Mouse (Mus musculus): ENCODE results near the gene Paox. TPM values are rescaled to one million over a fixed set of nuclear protein-coding genes. Genes with fewer than 3 reads are reported as not detected.

Paox gene
- polyA plus RNA-seq, 1 experiment = not detected

- Histone ChIP-seq H3K4me3 (replicated peaks) (no peak overlapping the region), H3K9me3 (ENCODE audit: control insufficient read depth, low read length) (no peaks in the 10 kb centered on the region), H3K36me3 (ENCODE audit: control insufficient read depth) (peaks cover 14% of the 10 kb centered on the region), H3K4me1 (ENCODE audit: control insufficient read depth) (no peaks in the 10 kb centered on the region), H3K27me3 (ENCODE audit: control insufficient read depth) (peaks cover 30% of the 10 kb centered on the region)
- TF ChIP-seq GATA1 (IDR thresholded peaks at IDR 0.05; ENCODE audit: low read length) = no peak
- TF ChIP-seq TAL1 (IDR thresholded peaks at IDR 0.05; ENCODE audit: low read length) = no peak
These were observed 38.2 kb downstream of the Paox start for GRCm38 (mm10) chr7:140153829-140154217.

DNA sequence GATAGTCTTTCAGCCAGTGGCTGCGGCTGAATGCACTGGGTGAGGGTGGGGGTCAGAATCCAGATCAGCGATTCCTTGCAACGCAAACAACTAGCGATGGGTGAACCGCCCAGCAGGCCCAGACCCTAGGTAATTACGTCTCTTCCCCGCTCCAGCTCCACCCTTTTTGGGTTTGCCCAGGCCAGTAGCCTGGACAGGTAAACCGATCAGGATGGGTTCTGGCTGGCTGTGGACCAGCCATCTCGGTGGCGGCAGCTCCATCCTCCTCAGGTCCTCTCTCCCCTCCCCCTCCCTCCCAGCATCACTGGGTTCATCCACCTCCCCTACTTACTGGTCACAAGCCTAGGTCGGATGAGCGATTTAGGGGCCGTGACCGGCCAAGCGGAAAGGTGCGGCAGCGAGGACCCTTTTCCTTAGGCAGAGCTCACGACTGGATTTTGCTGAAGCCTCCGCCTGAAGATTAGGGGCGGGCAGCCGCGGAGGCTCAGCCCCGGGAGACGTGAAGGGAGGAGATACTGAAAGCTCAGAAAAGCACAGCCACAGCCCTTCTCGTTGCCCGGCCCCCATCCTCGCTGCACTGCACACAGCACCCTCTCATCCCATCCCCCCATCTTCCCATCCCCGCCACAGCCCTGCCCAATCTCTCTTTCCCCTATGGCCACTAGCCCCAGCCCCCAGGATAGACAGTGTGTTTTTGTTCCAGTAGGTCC lies 38.8 kb downstream of the Paox start, which contains the start of gene Sprn:
Gene Sprn (minus strand): TSS at position 660 of the 710 bp plus-strand sequence.
- no peak within 1 kb of the TSS for H3K4me3 ChIP-seq (replicated peaks)
- H3K9me3 ChIP-seq (ENCODE audit: control insufficient read depth, low read length) = no peaks in the 10 kb centered on the region
- peaks cover 30% of the 10 kb centered on the region for H3K27me3 ChIP-seq (ENCODE audit: control insufficient read depth)
- TF ChIP-seq TAL1 (IDR thresholded peaks at IDR 0.05; ENCODE audit: low read length) = no peak
- TF ChIP-seq GATA1 (IDR thresholded peaks at IDR 0.05; ENCODE audit: low read length) = no peak
- H3K36me3 ChIP-seq (ENCODE audit: control insufficient read depth) = peaks cover 12% of the 10 kb centered on the region
- no peaks in the 10 kb centered on the region for H3K4me1 ChIP-seq (ENCODE audit: control insufficient read depth)

- no peaks in the 10 kb centered on the region for H3K4me1 ChIP-seq (ENCODE audit: control insufficient read depth)
- H3K4me3 ChIP-seq (replicated peaks) = no peak overlapping the region
- no peak for TF ChIP-seq GATA1 (IDR thresholded peaks at IDR 0.05; ENCODE audit: low read length)
- H3K36me3 ChIP-seq (ENCODE audit: control insufficient read depth) = no peaks in the 10 kb centered on the region
- H3K27me3 ChIP-seq (ENCODE audit: control insufficient read depth) = peaks cover under 1% of the 10 kb centered on the region
- no peaks in the 10 kb centered on the region for H3K9me3 ChIP-seq (ENCODE audit: control insufficient read depth, low read length)
These were observed 44.8 kb downstream of the Paox start for GRCm38 (mm10) chr7:140160363-140160762.

DNA sequence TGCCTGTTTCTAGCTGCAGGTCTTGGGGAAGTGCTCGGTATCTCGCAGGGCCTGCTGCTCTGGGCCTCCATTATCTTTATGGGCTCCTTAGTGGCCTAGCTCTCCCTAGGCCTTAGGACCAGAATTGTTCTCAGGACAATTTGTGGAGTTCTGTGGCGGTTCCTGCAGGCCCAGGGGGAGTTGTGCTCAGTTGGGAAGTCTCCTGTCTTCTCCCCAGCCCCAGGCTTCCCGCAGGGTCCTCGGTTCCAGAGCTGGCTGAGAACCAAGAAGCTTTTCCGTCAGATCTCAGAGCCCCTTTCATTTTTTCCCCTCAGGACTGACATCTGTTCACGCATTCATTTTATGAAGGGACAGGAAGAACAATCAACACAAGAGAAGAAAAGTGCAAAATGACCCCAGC lies 49.1 kb downstream of the Paox start, which contains the start of gene Olfr522:
Gene Olfr522 (minus strand): TSS at position 101 of the 400 bp plus-strand sequence.
- Histone ChIP-seq H3K36me3 (ENCODE audit: control insufficient read depth) (no peaks in the 10 kb centered on the region), H3K4me3 (replicated peaks) (no peak within 1 kb of the TSS), H3K27me3 (ENCODE audit: control insufficient read depth) (no peaks in the 10 kb centered on the region), H3K4me1 (ENCODE audit: control insufficient read depth) (no peaks in the 10 kb centered on the region), H3K9me3 (ENCODE audit: control insufficient read depth, low read length) (no peaks in the 10 kb centered on the region)
- TF ChIP-seq TAL1 (IDR thresholded peaks at IDR 0.05; ENCODE audit: low read length) (no peak), GATA1 (IDR thresholded peaks at IDR 0.05; ENCODE audit: low read length) (no peak)

GRCm38 (mm10) chr7:140167950-140168349 lies 52.4 kb downstream of the Paox start:
- Histone ChIP-seq H3K4me1 (ENCODE audit: control insufficient read depth) (no peaks in the 10 kb centered on the region), H3K4me3 (replicated peaks) (no peak overlapping the region), H3K27me3 (ENCODE audit: control insufficient read depth) (no peaks in the 10 kb centered on the region), H3K9me3 (ENCODE audit: control insufficient read depth, low read length) (no peaks in the 10 kb centered on the region), H3K36me3 (ENCODE audit: control insufficient read depth) (no peaks in the 10 kb centered on the region)
- TF ChIP-seq GATA1 (IDR thresholded peaks at IDR 0.05; ENCODE audit: low read length) (no peak), TAL1 (IDR thresholded peaks at IDR 0.05; ENCODE audit: low read length) (no peak)

- TF ChIP-seq TAL1 (IDR thresholded peaks at IDR 0.05; ENCODE audit: low read length) (no peak), GATA1 (IDR thresholded peaks at IDR 0.05; ENCODE audit: low read length) (no peak)
- Histone ChIP-seq H3K36me3 (ENCODE audit: control insufficient read depth) (no peaks in the 10 kb centered on the region), H3K9me3 (ENCODE audit: control insufficient read depth, low read length) (no peaks in the 10 kb centered on the region)
These were observed 53.8 kb downstream of the Paox start for GRCm38 (mm10) chr7:140169386-140169785.

DNA sequence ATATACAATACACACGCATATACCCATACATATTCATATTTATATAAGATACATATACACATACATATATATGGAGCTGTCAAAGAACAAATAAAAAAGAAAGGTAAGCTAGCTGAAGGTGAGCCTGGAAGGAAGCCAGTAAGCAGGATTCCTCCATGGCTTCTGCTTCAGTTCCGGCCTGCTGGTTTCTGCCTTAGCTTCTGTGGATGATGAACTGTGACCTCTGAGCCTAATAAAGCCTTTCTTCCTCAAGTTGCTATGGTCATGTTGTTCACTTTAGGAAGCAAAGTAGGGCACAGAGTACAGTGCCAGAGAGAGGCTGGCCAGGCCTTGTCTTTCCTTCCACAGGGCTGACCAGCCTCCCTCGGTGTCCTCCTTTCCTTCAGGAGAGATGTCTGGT lies 55.3 kb downstream of the Paox start:
- Histone ChIP-seq H3K4me1 (ENCODE audit: control insufficient read depth) (no peaks in the 10 kb centered on the region), H3K36me3 (ENCODE audit: control insufficient read depth) (no peaks in the 10 kb centered on the region), H3K27me3 (ENCODE audit: control insufficient read depth) (no peaks in the 10 kb centered on the region), H3K9me3 (ENCODE audit: control insufficient read depth, low read length) (no peaks in the 10 kb centered on the region), H3K4me3 (replicated peaks) (no peak overlapping the region)
- TF ChIP-seq GATA1 (IDR thresholded peaks at IDR 0.05; ENCODE audit: low read length) = no peak
- TF ChIP-seq TAL1 (IDR thresholded peaks at IDR 0.05; ENCODE audit: low read length) = no peak

More at GRCm38 (mm10) chr7:140169386-140169785, 53.8 kb downstream of the Paox start:
- Histone ChIP-seq H3K4me1 (ENCODE audit: control insufficient read depth) (no peaks in the 10 kb centered on the region), H3K4me3 (replicated peaks) (no peak overlapping the region), H3K27me3 (ENCODE audit: control insufficient read depth) (no peaks in the 10 kb centered on the region)

DNA sequence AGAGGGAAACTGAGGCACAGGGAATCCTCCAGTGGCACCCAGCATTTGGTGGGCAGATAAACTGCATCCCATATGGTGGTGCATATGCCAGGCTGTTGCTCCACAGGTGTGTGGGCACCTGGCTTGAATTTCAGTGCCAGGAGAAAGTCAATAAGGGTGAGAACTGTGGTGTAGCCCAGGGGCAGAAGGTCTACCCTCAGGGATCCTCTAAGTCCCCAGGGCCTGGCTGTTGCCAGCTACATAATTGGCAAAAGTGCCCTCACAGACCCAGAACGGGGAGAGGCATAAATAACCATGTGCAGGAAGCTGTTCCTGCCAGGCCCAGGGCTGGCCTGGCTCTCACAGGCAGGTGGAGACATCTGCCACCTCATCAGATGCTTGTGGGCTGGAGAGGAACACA lies 57.3 kb downstream of the Paox start, which contains the start of gene Olfr523:
Gene Olfr523 (plus strand): TSS at position 282 of the 400 bp plus-strand sequence.
- Histone ChIP-seq H3K27me3 (ENCODE audit: control insufficient read depth) (no peaks in the 10 kb centered on the region), H3K4me3 (replicated peaks) (no peak within 1 kb of the TSS)
- TF ChIP-seq GATA1 (IDR thresholded peaks at IDR 0.05; ENCODE audit: low read length) (no peak), TAL1 (IDR thresholded peaks at IDR 0.05; ENCODE audit: low read length) (no peak)

GRCm38 (mm10) chr7:140179176-140179575 lies 63.6 kb downstream of the Paox start:
- Histone ChIP-seq H3K9me3 (ENCODE audit: control insufficient read depth, low read length) (no peaks in the 10 kb centered on the region), H3K36me3 (ENCODE audit: control insufficient read depth) (no peaks in the 10 kb centered on the region), H3K4me1 (ENCODE audit: control insufficient read depth) (no peaks in the 10 kb centered on the region), H3K27me3 (ENCODE audit: control insufficient read depth) (no peaks in the 10 kb centered on the region), H3K4me3 (replicated peaks) (no peak overlapping the region)
- TF ChIP-seq GATA1 (IDR thresholded peaks at IDR 0.05; ENCODE audit: low read length) (no peak), TAL1 (IDR thresholded peaks at IDR 0.05; ENCODE audit: low read length) (no peak)

More for the DNA sequence above, 57.3 kb downstream of the Paox start, which contains the start of gene Olfr523:
- H3K36me3 ChIP-seq (ENCODE audit: control insufficient read depth) = no peaks in the 10 kb centered on the region
- no peaks in the 10 kb centered on the region for H3K4me1 ChIP-seq (ENCODE audit: control insufficient read depth)
- no peaks in the 10 kb centered on the region for H3K9me3 ChIP-seq (ENCODE audit: control insufficient read depth, low read length)

All from erythroblast, embryonic 14.5 days (primary cell).